Mouse (Mus musculus): ENCODE results near the gene Pdhx.

DNA sequence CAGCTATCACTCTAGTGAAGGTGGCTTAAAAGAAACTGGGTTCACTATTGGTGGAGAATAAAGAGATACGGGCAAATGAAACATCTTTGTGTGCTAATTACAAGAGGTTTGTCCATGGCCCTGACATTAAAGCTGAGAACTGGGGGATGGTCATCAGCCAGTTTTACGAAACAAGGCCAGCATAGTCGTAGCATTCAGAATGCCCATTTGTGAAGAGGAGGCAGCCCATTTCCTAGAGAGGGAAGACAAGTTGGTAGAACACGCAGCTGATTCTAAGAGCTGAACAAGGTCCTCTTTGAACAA lies 85.7 kb downstream of the Pdhx start:
- TF ChIP-seq POLR2A (IDR thresholded peaks at IDR 0.05; ENCODE audit: low read depth, low read length) (no peak), CTCF (IDR thresholded peaks at IDR 0.05; ENCODE audit: borderline replicate concordance, insufficient read depth, low read length) (no peak)
